Mouse (Mus musculus) CH12.LX (cell line): Measurements from ENCODE around the gene Gapt.

Experiments
- CTCF ChIP-seq, 2 experiments: IDR thresholded peaks in 1 of 2; conservative IDR thresholded peaks in 1 of 2; 2 replicates each; pipeline ENCODE4 v1.5.1; 2011 to 2012; ENCODE audit warnings: low read depth in 2 of 2, low read length in 2 of 2, improper control_type of control experiment in 1 of 2, inconsistent platforms in 1 of 2, mild to moderate bottlenecking in 1 of 2, moderate library complexity in 1 of 2
- EP300 ChIP-seq: IDR thresholded peaks from 2 replicates; pipeline ENCODE4 v1.6.1; 2011; ENCODE audit warnings: low read length, improper control_type of control experiment
- MYC ChIP-seq: IDR thresholded peaks from 2 replicates; pipeline ENCODE4 v1.6.1; 2011; ENCODE audit warnings: low read depth, mild to moderate bottlenecking, improper control_type of control experiment, low read length
- POLR2A ChIP-seq: IDR thresholded peaks from 2 replicates; pipeline ENCODE4 v1.6.1; 2011; ENCODE audit warnings: low read depth, mild to moderate bottlenecking, improper control_type of control experiment, low read length
- POLR2AphosphoS2 ChIP-seq: IDR thresholded peaks from 2 replicates; pipeline ENCODE4 v1.6.1; 2011; ENCODE audit warnings: low read depth, low read length, improper control_type of control experiment
- RAD21 ChIP-seq: IDR thresholded peaks from 2 replicates; pipeline ENCODE4 v1.6.1; 2011; ENCODE audit warnings: low read depth, mild to moderate bottlenecking, low read length, improper control_type of control experiment, moderate library complexity
- USF1 ChIP-seq: IDR thresholded peaks from 2 replicates; pipeline ENCODE4 v1.6.1; 2014; ENCODE audit warnings: low read depth, mild to moderate bottlenecking, inconsistent platforms, low read length, improper control_type of control experiment

GRCm38 (mm10) chr13:110398513-110399270, 41.7 kb upstream of the Gapt start:
- TF ChIP-seq RAD21 (no peak), POLR2AphosphoS2 (no peak), CTCF (conservative IDR thresholded peaks at IDR 0.05 in 1 of 2, IDR thresholded peaks at IDR 0.05 in 1 of 2; ENCODE audit: low read depth in 2 of 2, low read length in 2 of 2) (no peak), EP300 (no peak), USF1 (no peak), POLR2A (no peak), MYC (no peak)
